Mouse (Mus musculus) left cerebral cortex, postnatal 36 days (tissue): ENCODE results near the gene Fam241a. TPM values are rescaled to one million over a fixed set of nuclear protein-coding genes. Genes with fewer than 3 reads are reported as not detected.
A peak's percentile ranks its signal among the peaks of the same experiment; 100 is the strongest.

ENCODE experiments used
- DNase-seq, 2 experiments: peaks; one replicate each; pipeline ENCODE4 v3.0.0; 2021 to 2022; ENCODE audit warnings: low spot score in 2 of 2, mixed read lengths in 1 of 2
- intact Hi-C: fragments of 180-260 bp; cut with DNase I; formaldehyde crosslinking; loops from one replicate; pipeline ENCODE4 v1.15.1; 2025
- total RNA-seq, 2 experiments: library from RNA; stranded (reverse); gene quantifications; 2 replicates each; pipeline ENCODE4 v1.2.3; 2021

Fam241a gene
- total RNA-seq, 2 experiments from 2014 or later: 3.4 to 3.6 TPM

DNA sequence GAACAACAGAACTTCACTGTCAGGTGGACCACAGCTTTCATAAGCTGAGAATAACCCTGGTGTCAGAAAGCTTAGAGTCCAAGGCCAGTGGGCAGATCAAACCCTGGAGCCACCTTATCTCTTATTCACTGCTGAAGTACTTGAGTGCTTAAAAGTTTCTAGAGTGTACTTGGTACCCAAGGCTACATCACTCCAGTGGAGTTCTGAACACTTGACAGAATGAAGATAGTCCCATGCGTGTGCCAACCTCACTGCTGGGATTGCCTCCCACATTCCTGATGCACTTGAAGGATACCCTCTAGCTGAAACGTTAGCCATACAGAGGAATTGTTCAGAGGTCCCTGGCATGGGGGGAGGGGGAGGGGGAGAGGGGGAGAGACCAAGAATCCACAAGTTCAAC lies 14.4 kb downstream of the Fam241a start:
- intact Hi-C loops: no loop called here
- DNase-seq: no peak

DNA sequence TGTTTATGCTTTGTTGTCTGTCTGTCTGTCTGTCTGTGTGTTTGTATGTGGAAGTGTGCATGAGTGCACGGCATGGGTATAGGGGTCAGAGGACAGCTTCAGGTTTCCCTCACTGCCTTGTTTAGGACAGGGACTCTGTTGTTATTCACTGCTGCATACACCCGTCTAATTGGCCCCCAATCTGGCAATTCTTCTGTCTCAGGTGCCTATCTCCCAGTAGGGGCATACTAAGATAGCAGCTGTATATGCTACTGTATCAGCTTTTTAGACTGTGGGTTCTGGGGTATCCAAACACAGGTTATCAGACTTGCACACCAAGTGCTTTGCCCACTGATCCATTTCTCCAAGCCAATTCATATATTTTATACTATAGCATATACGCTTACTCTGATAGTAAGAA lies 16.2 kb downstream of the Fam241a start:
- intact Hi-C loops: no loop called here
- no peak for DNase-seq

GRCm38 (mm10) chr3:127875509-127875908 lies 20.6 kb downstream of the Fam241a start:
- intact Hi-C loops: no loop called here
- no peak for DNase-seq

DNA sequence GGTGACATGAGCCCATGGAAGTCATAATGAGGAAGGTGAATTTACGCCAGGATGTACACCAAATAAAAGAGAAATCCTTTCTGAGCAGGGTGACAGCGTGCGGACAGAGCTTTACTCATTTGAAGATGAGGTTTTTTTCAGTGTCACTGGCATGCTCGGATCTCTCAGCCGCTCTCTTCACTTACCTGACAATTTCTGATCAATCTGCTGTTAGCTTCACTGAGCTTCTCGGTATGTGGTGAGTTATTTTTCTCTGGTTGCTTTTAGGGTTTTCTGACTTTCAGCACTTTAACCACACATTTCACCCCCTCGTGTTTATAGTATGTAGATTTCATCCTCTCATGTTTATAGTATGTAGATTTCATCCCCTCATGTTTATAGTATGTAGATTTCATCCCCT lies 21.1 kb downstream of the Fam241a start:
- intact Hi-C loops: no loop called here
- DNase-seq: no peak

GRCm38 (mm10) chr3:127874254-127874883 lies 21.8 kb downstream of the Fam241a start:
- intact Hi-C loops: no loop called here
- no peak for DNase-seq

- intact Hi-C loops: no loop called here
- no peak for DNase-seq
Observed at GRCm38 (mm10) chr3:127871575-127871974, 24.5 kb downstream of the Fam241a start.

DNA sequence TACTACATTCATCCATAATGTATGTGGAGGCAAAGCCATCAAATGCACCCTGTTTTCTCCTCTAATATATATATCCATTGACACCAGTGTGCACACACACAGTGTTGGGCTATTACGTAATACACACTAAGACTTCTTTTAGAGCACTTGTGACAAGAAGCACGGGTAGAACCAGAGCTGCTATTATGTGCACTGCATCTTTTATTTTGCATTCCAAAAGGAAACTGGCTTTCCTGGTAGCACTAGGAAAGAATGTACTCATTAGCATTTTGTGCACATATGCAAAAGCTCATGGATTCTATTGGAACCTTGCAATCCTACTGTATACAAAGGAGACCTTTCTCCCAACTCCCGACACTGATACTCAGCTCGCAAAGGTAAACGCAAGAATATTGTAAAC lies 27.2 kb downstream of the Fam241a start:
- no peak for DNase-seq
- intact Hi-C loops: no loop called here

DNA sequence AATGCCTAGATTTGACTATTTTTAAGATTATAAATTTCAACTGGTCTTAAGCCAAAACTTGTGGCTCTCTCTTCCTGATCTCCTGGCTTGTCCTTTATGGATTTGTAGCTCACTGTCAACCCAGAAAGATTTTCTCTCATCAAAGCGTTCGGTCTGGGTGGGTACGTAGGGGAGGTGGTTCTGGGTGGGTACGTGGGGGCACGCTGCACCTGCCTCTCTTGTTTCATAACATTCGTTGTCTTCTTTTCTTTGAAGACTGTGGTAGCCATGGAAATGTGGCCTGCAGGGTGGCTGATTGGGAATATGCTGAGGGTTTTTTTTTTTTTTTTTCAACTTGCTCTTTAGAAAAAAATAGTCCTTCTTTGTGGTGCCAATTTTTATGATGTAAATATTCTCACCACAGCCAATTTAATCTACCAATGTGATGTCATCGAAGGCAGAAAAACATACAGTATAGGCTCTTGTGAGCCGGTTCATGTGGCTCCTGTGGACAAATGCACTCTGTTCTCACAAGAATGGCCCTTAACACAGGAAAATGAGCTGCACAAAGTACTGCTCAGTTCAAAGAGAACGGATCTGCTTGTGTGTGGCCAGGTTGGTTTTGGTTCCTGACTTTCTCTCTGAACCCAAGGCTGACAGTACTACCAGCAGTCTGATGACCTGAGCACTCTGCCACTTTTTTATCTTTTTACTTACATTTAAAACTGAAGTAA lies 27.9 kb downstream of the Fam241a start:
- intact Hi-C loops: no loop called here
- no peak for DNase-seq

DNA sequence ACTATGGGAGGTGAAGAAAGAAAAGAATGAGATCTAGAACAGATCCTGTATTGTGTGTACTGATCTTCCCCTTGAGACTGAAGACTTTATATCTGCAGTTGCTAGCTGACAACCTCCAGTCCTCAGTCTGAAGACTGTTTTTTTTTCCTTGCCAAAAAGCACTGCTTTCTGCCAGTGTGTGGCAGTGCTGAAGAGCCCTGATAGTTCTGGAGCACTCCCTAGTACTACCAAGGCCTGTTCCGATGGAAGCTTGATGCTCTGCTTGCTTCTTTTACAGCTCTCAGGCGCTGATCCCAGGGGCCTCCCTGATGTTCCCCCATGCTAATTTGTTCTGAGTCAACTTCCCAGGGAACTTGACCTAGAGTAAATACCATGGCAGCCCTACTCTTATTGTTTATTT lies 31.9 kb downstream of the Fam241a start:
- intact Hi-C loops: no loop called here
- DNase-seq: no peak

- intact Hi-C loops: no loop called here
- no peak for DNase-seq
Observed at GRCm38 (mm10) chr3:127863571-127863970, 32.6 kb downstream of the Fam241a start.

GRCm38 (mm10) chr3:127862479-127862878 lies 33.6 kb downstream of the Fam241a start:
- intact Hi-C loops: no loop called here
- no peak for DNase-seq

GRCm38 (mm10) chr3:127861340-127861739 lies 34.8 kb downstream of the Fam241a start:
- intact Hi-C loops: no loop called here
- DNase-seq: no peak

DNA sequence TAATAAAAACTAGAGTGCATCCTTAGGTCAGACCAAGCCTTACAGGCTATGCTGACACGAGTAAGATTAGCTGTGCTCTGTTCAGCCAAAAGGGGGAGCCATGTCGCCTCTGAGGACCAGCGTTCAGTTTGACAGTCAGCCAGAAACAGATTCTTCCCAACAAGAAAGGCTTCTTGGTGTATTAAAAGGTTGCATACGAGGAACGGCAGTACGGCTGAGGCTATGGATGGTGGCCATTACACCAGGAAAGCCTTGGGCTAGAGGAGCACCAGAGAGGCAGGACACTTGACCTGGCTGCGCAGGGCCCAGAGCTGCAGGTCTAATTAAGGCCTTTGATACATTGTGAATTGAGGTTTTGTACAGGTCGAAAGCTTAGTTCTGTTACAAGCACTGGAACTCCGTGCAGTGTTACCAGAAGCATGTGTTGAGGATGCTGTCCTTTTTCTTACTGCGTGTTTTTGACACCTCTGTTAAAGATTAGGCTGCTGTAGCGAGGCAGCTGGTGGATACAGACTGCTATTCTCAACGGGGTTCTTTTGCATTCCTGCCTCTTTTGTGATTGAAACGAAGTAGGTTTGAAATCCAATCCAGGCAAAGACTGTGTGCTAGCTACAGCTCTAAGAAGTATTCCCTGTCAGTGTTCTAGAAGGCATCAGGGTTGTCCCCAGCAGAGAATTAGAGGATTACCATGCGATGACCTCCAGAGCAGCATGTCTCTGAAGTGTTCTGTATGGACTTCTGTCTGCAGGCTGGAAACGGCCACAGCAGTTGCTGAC lies 42.5 kb downstream of the Fam241a start:
- peak; percentile 44 to 53 for DNase-seq
- intact Hi-C loops: loop anchor here (2.0 kb wide), 1 partner anchor 95 kb away; no protein-coding TSS in a partner anchor

DNA sequence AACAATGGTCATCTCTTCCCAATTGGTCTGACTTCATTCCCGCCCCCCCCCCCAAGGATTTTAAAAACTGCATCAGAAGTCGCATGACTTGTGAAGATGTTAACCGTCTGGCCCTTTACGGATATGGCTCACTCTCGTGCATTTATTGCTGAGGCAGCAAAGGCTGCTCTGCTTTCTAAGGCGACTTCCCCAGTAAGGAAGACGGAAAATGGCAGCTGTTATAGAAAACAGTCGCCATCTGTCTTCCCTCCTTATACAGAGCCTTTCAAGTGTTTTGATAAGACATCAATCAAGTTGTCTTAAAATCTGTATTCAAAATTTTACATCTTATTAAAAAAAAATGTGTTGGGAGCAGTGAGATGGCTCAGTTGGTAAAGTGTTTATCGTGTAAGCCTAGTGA lies 43.4 kb downstream of the Fam241a start:
- DNase-seq: no peak
- intact Hi-C loops: loop anchor here (2.0 kb wide), 1 partner anchor 96 kb away; no protein-coding TSS in a partner anchor

DNA sequence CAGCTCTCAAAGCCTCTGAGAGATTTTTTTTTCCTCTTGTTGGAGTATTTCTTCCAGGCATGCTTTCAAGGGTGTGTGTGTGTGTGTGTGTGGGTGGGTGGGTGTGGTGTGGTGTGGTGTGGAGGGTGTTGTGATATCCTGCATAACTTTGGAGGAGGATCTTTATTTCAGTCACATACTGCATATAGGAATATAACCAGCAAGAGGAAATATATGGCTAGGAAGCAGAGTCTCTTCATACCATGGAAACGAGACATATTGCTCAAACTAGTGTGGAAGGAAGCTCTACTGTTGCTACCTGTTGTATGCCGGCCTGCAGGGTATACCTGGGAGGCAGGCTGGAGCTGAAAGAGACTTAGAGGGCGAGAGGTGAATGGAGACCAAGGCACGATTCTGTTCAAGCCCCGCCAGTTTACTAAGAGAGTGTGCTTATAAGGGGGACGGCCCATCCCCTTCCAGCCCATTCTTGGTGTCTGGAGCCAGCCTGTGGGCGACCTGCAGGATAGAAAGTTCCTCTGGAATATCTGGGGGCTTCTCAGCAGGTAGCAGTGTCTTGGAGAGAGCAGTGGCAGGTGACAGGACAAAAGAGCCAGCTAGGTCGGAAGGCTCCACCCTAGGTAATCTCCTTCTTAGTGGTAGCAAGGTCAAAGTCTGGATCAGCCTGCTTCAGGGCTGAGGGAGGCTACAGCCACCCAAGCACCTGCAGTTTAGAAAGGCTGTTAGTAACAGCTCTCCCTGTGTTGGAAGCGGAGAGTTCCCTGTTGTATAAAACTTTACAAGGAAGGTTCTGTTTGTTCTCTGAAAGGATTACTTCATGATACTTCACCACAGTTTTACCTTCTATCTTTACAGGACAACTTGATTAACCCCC lies 45.1 kb downstream of the Fam241a start:
- intact Hi-C loops: no loop called here
- DNase-seq: no peak

DNA sequence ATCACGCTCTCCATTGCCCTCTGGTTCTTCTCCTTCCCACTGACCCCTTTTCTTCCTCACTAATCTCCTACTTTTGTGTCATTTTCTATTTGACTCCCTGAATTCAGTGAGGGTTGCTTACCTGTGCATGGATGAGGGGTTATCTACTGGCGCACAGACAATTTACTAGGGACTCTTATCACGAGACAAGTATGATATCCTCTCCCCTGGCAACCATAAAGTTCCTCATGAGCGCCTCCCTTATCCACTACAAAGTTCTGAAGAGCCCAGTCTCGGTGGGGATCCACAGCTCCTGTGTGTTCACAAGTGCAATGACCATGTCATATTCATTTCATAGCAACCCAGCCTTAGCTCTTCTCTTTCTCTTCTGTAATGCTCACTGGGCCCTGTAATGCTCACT lies 46.2 kb downstream of the Fam241a start:
- no peak for DNase-seq
- intact Hi-C loops: no loop called here

- intact Hi-C loops: no loop called here
- DNase-seq: no peak
Observed at GRCm38 (mm10) chr3:127848088-127848808, 47.9 kb downstream of the Fam241a start.

GRCm38 (mm10) chr3:127843941-127844327 lies 52.2 kb downstream of the Fam241a start:
- no peak for DNase-seq

DNA sequence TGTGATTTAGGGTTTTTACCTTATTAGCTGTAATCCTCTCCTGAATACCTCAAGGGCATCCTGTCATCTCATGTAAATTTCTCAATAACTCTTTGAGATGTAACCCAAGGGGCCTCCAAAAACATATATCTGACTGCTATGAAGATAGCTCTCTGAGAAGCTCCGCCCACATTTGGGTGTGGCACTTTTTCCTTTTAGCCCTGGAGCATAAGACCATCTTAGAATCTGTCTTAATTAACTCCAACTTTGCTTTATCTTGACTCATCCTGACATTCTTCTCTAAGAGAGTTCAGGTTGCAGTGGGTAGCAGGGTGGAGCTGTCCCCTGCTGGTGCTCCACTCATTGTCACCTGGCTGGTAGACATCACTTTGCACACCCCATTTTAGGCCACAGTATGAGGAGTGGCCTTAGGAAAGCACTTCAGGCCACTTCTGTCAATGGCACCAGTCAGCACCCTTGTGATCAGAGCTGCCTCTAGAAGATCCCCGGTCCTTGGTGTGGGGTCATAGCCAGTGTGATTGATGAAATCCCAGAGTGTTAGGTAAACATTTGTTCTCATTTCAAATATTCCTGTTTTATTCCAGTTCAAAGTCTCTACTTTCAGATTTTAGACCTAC lies 52.7 kb downstream of the Fam241a start:
- intact Hi-C loops: no loop called here

More at GRCm38 (mm10) chr3:127843941-127844327, 52.2 kb downstream of the Fam241a start:
- intact Hi-C loops: no loop called here

More for the DNA sequence above, 52.7 kb downstream of the Fam241a start:
- DNase-seq: no peak
